Mouse (Mus musculus): ENCODE results near the gene Pias3.
"Not testable (repeated sequence)": the region's sequence is repeated elsewhere in the genome, so short reads cannot be mapped to it uniquely, and the experiment has no call there.

Pias3 gene

GRCm38 (mm10) chr3:96686057-96686456, 10.1 kb upstream of the Pias3 start:
- not testable (repeated sequence) for DNase-seq (ENCODE audit: low read depth)

- no peak for DNase-seq (ENCODE audit: low read depth)
These were observed 7.3 kb upstream of the Pias3 start for GRCm38 (mm10) chr3:96688854-96689253.

- no peak for DNase-seq (ENCODE audit: low read depth)
These were observed 5.9 kb upstream of the Pias3 start for GRCm38 (mm10) chr3:96690298-96690697.

- no peak for DNase-seq (ENCODE audit: low read depth)
These were observed 3.7 kb upstream of the Pias3 start for GRCm38 (mm10) chr3:96692506-96692905.

- DNase-seq (ENCODE audit: low read depth) = no peak
These were observed 2.6 kb upstream of the Pias3 start for GRCm38 (mm10) chr3:96693579-96693978.

GRCm38 (mm10) chr3:96696766-96697732, 865 bp downstream of the Pias3 start:
- peak; percentile 61 for DNase-seq (ENCODE audit: low read depth)

GRCm38 (mm10) chr3:96698993-96699690, 3.0 kb downstream of the Pias3 start:
- DNase-seq (ENCODE audit: low read depth) = no peak

- no peak for DNase-seq (ENCODE audit: low read depth)
These were observed 4.2 kb downstream of the Pias3 start for GRCm38 (mm10) chr3:96700376-96700775.

- no peak for DNase-seq (ENCODE audit: low read depth)
These were observed 4.8 kb downstream of the Pias3 start for GRCm38 (mm10) chr3:96701003-96701402.

GRCm38 (mm10) chr3:96704778-96705177, 8.6 kb downstream of the Pias3 start:
- DNase-seq (ENCODE audit: low read depth) = no peak

GRCm38 (mm10) chr3:96706217-96706616, 10.0 kb downstream of the Pias3 start:
- no peak for DNase-seq (ENCODE audit: low read depth)

- no peak for DNase-seq (ENCODE audit: low read depth)
These were observed 10.8 kb downstream of the Pias3 start for GRCm38 (mm10) chr3:96706984-96707383.

- no peak for DNase-seq (ENCODE audit: low read depth)
These were observed 11.9 kb downstream of the Pias3 start, which contains the start of gene Nudt17 for GRCm38 (mm10) chr3:96707903-96708683. TSS of gene Nudt17 (minus strand) at chr3:96708562.

- DNase-seq (ENCODE audit: low read depth) = no peak
These were observed 12.5 kb downstream of the Pias3 start for GRCm38 (mm10) chr3:96708684-96709064.

- no peak for DNase-seq (ENCODE audit: low read depth)
These were observed 18.1 kb downstream of the Pias3 start for GRCm38 (mm10) chr3:96714286-96714685.

- no peak for DNase-seq (ENCODE audit: low read depth)
These were observed 19.7 kb downstream of the Pias3 start for GRCm38 (mm10) chr3:96715854-96716253.

GRCm38 (mm10) chr3:96719173-96719572, 23.0 kb downstream of the Pias3 start:
- no peak for DNase-seq (ENCODE audit: low read depth)

GRCm38 (mm10) chr3:96727343-96727827, 31.2 kb downstream of the Pias3 start, which contains the start of the genes Polr3c and Rnf115:
TSS of gene Polr3c (minus strand) at chr3:96727628.
TSS of gene Rnf115 (plus strand) at chr3:96727664.
- peak; percentile 81 for DNase-seq (ENCODE audit: low read depth)

- no peak for DNase-seq (ENCODE audit: low read depth)
These were observed 31.8 kb downstream of the Pias3 start for GRCm38 (mm10) chr3:96727828-96728633.

- DNase-seq (ENCODE audit: low read depth) = no peak
These were observed 32.6 kb downstream of the Pias3 start for GRCm38 (mm10) chr3:96728634-96729402.
